Mouse (Mus musculus) cerebellum, adult 9-10 months (tissue): ENCODE data around the gene Btg2.

Experiments used
- DNase-seq: peaks from one replicate; pipeline ENCODE4 v3.0.0; 2022

Gene Btg2

DNA sequence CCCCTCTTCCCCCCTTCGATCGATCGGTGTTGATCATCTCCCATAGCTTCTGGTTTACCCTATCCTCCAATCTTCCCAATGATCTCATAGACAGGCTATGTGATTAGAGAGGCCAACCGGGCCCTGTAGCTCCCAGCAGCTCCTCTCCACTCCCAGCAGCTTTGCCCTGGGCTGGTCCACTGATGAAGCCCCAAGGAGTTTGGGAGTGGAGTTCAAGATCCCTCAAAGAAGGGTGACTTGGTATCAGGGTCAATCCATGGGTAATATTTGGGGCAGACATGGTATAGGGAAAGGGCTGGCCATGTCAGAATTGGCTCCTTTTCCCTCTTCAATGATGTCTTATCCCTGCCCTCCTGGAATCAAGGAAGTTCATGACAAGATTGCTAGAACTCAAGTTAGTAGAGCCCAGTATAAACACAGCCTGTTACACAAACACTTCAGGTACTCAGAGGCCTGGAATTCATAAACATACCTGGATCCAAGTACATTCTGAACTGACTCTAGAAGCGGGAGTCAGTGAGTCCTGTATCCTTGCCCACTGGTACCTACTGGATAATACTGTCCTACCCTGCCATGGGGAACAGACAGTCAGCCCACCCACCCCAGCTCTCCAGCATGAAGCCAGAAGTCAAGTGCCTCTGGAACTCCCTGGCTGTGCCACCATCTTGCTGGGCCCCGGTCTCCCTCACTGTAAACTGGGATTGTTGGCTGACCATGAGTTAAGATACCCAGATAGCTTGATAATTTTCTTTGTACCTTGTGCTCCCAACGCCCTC is 18.3 kb upstream of the Btg2 start:
- no peak for DNase-seq

DNA sequence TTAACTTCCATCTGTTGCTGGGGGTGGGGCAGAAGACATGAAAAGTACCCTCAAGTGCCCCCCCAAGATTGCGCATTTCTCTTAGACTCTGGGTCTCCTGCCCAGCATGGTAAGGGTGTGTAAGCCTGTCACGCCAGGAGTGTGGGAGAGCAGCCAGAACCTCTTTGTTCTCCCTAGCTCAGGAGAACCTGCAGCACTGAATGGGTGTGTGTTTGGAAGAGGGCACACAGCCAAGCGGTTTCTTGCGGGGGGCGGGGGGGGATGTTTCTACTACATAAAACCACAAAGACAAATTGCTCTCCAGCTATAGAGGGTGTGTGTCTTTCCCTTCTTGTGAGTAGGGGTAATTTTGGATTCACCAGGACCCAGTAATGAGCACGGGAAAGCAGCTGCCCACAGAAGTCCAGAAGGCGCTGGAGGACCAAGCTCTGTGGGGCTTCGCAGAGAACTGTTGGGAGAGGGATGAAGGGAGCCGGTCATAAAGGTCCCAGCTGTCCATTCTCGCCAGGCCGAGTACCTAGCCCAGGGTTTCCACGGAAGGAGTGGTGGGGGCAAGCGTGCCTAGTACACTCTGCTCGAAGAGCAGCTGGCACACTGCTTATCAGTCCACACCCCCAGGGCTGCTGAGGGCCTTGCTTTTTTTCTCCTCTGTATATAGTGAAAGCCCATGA is 17.5 kb upstream of the Btg2 start:
- DNase-seq: peak; percentile 48

DNA sequence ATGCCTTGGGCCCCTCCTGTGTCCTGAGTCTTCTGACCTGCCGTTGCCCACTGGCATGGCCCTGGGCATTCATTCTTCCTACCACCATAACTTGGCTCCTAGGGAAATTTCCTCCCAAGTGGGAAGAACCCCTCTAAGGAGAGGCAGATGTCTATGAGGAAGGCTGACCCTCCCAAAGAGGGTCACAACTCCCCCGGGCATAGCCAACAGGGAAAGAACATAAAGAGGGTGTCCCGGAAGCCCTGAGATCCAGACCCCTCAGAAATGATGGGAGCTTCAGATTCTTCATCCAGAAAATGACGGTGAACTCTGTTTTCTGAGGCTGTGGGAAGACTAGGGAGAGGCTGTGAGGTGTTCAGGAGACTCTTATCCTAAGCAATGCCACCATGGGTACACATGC is 16.8 kb upstream of the Btg2 start:
- no peak for DNase-seq

DNA sequence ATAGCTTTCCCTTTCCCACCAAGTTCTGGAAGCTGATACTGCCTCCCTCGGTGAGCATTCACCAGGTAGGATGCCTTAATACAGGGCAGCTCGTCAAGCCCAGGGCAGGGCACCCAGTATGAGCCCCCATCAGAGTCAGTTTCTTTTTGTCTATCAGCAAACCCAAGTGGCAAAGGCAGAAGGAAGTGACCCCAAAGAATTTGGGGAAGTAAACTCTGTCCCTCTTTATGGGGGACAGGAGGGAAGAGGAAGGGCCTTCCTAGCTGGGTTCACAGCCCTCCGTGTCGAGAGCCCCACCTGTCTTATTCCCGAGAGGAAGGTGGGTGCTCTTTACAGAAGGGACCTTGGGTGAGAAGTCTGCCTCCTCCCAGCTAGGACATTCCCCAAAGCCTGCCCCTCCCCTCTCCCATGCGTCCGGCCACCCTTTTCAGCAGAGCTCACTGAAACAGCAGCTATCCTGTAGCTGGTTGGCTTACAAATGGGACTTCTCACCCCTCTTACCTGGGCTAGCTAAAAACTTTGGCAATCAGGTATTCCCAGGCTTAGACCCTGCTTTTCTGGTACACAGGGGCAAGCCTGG is 16.2 kb upstream of the Btg2 start:
- DNase-seq: no peak

DNA sequence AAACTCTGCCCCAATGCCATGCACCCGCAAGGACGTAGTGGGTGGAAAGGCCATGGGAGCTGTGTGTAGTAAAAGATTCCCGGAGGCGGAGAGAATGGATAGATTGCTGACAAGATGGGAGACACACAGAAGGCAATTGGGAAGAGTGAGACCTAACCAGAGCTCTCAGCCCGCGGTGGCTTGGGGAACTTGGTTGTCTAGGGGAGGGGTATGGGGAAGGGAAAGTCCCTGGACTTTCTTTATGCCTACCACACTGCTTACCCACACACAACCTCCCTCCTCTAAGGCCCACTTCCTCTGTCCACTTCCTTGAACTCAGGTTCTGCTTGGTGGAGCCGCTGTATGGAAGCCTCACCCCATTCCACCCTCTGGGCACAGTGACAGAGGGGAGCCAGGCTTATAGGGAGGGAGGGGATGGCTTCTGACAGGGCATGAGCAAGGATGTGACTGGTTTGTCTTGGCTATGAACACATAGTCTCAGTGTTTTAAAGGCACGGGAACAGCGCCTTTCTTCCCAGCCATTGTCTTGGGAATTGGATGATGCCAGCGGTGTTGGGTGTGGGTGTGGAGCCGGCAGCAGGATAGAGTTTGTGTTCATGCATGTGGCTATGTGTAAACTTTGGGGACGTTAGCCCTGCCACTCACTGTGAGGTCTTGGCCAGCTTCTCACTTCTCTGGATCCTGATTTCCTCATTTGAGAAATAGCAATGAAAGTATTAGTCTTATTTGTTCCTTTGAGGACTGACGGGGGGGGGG is 15.0 kb upstream of the Btg2 start:
- peak; percentile 61 for DNase-seq

DNA sequence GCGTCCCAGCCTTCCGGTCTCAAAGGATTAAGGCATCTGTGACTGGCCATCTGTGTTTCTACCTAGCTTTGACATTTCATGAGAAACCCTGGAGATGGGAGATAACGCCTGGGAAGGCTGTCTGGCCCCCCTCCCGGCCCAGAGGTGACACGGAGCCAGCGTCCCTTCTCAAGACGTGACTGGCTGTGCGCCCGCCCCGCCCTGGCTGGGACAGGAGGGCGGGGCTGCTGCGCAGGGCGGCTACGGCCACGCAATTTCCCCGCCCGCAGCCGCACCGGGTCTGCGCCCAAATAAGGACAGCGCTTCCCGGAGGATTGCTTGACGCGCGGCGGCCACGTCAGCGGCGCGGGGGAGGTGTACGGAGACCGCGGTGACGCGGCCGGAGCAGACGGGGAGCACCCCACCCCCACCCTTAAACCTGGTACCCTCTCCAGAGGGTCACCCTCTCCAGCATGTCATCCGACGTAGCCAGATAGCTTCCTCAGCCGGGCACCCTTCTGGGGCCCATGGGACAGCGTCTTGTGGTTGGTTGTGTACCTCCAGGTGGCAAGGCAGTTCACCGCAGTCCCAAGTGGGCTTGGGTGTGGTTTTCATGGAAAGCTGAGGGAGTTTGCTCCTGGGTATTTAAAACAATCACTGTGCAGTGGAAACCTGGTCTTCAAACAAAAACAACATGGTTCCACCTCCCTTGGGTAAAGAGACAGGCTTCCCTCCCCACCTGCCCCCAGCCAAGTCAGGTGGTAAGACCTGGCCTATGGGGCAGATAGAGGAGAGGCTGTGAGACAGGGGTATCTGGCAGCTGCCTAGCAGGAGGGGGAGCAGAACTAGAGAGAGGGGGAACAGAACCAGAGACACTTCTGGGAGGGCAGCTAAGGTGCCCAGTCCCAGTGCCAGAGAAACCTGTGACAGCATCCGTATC is 14.2 kb upstream of the Btg2 start:
- DNase-seq: peak; percentile 92

DNA sequence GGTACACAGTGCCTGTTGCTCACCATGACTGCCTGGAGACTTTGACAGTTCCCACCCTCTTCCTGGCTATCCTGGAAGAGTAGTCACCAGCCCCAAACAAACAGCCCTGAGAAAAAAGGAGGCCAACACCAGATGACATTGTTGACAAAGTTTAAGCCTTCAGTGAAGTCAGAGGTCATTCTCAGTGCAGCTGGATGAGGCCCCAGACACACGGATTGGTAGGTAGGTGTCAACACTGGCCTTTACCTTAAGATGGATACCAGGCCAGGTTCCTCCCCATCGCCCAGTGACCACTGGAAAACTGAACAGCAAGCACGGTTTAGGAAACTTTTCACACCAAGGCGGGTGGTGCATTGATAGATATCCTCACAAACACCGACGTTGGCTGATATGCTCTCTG is 13.4 kb upstream of the Btg2 start:
- no peak for DNase-seq

DNA sequence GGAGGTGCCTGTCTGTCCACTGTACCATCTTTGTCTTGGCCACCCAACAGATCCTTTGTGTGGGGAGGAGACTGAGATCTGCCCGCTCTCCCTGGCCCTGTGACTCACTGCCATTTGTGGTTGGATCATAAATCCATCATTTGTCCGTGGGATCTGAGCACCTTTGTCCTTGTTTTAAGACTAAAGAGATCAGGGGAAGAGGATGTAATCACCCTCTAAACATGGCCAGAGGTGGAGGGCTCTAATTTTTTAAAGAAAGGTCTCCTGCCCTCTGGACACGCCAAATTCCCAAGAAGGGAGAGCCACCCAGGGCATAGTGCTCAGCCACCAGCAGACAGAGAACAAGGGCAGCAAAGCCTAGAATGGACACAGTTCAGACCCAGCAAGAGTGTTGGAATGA is 12.9 kb upstream of the Btg2 start:
- peak; percentile 39 for DNase-seq

DNA sequence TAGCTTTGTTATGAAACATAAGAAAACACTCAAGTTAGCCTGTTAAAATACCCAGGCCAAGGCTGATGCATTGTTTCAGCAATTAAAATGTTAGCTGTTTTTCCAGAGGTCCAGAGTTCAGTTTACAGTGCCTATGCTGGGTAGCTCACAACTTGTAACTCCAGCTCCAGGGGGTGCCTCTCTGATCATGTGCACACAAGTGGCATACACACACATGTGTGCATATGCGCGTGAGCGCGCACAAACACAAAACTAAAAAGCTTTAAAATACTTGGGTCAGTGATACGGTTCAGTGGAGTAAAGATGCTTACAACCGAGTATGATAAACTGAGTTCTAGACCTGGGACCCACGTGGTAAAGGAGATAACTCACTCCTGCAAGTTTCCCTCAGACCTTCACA is 10.2 kb upstream of the Btg2 start:
- no peak for DNase-seq

DNA sequence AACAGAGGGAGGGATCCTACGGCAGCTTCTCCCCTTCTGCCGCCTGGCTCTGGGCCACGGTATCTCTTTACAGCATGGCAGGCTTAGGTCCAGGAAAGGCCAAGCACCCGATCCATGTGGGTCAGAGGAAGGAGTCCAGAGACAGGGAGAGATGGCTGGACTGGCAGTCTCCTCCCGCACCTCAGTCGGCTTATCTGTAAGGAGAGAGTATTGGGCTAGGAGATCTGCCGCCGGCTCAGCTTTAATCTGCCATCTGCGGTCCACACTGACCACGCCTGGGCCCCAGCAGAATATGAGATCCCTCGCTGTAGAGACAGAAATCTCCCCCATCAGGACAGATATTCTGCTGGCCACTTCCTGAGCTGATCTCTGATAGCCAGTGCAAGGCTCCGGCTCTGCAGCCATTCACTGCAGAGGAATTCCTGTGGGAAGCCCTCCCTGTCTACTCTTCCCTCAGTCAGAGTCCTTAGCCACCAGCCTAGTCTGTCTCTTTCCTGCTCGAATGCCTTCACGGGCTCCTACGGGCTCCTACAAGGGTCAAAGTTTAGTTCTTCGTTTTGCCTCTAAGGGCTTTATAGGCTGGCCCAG is 8.0 kb upstream of the Btg2 start:
- peak; percentile 75 for DNase-seq

DNA sequence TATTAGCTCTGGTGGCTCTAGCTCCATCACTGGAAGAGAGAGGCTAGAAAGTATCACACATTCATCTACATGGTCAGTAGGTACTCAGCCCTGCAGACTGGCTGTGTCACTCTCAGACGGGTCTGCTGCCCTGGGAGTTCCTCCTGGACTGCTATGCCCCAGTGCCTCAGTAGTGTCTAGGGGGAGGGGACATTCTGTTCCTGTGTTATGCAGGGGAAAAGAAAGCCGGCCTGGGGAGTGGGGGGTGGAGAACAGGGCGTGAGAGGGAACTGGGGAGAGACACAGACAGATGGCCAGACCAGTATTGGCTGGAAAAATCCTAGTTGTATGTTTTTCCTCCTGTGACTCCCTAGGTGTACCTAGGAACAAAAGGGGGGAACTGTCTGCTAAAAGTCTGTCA is 7.1 kb upstream of the Btg2 start:
- peak; percentile 33 for DNase-seq

DNA sequence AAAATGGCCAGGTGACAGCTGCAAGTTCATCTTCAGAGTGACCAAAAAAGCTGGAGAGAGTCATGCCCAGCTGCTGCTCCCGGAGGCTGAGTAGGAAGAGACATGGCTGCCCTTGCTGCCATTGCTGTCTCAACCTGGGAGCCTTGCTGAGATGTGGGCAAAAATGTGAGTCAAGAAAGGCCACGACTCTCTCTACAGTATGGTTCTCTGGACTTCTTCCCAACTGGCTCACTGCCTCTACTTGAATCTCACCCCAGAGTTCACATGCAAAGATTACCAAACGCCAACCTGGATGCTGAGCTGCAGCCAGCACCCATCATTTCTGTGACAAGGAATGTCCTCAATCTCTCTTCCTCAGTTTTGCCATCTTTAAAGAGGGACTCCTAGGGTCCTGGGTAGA is 5.2 kb upstream of the Btg2 start:
- peak; percentile 63 for DNase-seq

DNA sequence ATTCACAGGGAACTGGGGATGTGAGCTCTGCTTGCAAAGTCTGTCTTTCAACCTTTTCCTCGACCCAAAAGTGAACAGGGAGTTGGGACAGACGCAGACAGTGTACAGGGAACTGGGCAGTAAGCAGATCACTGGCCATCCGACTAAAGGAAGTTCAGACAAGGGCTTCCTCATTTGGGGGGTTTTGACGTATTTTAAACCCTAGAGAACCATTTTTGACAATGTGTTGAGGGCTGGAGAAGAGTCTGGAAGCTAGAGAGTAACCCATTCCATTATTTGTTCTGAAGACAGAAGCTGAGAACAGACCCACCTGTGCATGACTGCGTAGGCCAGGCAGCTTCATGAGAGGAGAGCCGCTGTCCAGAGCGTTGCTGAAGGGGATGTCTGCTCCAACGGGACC is 4.8 kb upstream of the Btg2 start:
- no peak for DNase-seq

DNA sequence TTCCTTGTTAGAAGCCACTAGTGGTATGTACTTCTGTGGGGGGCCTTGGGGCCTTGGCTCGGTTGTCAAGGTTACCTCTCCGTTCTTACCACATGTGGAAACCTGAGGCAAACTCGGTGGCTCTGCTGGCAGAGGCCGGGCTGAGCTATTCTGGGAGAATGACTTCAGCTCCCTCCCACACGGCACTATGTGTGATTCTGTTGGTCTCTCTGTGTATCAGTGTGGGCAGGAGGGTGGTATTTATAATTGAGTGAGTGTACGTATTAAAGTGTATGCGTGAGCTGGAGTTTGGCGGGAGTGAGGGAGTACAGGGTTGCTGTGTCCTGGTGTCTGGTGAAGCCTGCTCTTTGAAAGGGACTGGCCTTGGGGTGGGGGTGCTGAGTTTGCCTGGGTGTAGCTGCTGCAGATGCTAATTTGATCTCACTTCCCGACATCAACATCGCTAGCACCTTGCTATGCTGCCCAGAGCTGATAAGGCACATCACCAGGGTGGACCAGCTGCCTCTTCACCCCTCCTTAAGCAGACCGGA is 4.1 kb upstream of the Btg2 start:
- DNase-seq: peak; percentile 38

DNA sequence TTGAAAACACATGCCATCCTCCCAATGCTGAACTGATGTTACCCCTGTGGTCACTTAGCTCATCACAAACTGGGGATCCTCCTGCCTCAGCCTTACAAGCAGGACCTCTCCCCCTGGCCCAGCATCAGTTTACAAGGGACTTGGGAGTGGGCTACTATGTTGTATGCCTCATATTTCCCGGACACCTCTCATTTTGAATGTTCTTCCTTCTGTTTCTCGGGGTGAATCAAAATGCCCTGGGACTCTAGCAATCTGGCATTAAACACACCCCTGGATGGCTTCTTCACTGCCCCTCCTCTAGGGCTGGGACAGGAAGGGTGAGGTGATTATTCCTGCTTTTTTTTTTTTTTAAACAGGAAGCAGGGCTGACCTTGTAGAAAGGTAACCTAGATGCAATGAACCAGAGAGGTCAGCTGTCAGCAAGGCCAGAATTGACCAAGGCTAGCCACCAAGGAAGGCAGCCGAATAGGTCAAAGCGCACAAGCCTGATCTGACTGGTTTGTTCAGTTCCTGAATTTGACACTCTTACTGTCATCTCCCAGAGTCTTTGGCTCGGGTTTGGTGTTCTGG is 2.0 kb upstream of the Btg2 start:
- DNase-seq: peak; percentile 41

DNA sequence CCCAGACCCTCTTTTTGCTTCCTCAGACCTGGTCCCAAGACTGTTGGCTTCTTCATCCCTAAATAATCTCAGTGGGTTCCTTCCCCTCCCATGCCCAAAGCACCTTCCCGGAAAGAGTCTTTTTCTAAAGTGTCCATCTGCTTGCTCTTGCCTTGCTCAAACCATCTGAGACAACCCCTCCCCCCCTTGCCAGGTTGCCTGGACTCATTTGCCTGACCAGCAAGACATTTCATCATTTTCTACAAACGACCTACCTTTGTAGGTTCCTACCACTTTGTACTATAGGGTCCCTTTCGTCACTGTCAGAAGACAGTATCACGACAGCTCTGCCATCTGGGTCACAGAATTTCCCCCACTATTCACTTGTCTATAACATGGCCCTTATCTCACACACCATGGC is 1.5 kb upstream of the Btg2 start:
- DNase-seq: peak; percentile 67

DNA sequence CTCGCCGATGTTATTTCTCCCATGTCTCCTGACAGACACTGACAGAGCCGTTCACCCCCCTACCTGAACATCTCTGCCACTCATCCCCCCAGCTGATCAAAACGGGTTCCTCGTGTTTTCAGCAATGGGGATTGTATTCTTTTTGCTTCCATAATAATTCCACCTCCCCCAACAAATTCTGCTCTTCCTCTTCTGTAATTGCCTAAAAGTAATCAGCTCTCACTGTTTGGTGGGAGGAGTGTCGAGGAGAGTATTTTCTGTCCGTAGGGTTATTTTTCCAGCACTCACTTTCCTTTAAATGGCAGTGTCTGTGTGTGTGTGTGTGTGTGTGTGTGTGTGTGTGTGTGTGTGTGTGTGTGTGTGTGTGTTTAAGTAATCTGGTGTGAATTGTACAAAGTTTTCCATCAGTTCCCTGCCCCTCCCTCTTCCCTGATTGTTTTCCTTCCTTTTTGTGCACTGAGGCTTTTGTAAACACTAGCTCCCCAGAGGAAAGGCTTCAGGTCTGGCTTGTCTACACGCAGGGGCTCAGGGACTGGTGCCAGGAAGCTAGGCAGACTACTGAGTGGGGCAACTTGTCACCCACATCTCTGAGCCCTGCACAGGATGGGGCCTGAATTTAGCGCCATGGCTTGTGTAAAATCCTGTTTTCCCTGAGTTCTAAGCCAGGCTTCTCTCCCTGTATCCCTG is 700 bp upstream of the Btg2 start:
- DNase-seq: peak; percentile 76

DNA sequence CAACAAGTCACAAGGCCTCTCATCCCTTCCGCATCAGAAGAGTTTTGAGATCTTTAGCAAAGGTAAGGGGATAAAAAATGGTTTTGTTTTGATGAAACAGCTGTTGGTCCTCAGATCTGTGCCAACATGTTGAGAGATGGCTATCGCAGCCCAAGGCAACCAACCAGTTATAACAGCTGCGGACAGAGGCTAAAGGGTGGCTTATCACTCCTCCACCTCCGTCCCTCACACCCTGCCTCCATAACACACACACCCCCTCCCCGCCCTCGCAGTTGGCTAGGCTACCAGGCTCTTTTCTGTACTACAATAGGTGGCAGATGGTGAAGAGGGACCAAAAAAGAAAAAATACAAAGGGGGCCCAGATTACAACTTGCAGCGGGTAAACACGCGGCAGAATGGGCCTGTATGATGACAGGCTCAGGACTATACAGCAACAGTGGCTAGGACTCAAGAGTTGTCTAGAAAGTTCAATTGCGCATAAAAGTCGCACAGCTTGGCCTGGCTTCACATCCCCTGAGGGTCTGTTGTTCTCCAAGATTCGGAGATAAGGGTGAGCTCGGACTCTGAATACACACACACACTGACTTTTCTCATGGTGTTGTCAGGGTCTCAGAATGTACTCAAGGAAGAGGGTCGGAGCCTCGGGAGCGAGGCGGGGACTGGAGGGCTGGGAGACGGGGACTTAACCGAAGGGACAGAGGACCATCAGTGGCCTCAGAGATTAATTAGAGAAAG is 692 bp downstream of the Btg2 start:
- peak; percentile 78 for DNase-seq

DNA sequence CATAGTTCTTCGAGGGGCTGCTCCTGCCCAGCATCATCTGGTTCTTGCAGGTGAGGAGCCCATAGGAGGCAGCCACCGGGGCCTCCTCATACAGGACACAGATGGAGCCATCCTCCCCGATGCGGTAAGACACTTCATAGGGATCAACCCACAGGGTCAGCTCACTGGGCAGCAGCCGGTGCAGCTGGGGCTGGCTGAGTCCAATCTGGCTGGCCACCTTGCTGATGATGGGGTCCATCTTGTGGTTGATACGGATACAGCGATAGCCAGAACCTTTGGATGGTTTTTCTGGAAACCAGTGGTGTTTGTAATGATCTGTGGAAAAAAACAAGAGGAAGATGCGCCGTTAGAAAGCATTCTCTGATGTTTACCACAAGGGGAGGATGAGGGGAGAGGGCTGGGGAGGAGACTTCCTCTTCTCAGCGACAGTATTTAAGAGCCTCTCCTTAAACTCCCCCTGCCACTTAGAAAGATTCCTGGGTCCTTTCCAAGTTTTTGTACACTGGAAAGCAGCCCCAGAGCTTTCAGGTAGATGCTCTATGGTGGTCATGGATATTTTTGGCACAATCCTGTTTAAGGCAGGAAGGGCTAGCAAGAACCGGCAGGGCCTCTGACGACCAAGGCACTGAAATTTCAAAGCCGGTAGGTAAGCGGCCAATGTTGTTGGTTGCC is 1.4 kb downstream of the Btg2 start:
- peak; percentile 75 for DNase-seq

DNA sequence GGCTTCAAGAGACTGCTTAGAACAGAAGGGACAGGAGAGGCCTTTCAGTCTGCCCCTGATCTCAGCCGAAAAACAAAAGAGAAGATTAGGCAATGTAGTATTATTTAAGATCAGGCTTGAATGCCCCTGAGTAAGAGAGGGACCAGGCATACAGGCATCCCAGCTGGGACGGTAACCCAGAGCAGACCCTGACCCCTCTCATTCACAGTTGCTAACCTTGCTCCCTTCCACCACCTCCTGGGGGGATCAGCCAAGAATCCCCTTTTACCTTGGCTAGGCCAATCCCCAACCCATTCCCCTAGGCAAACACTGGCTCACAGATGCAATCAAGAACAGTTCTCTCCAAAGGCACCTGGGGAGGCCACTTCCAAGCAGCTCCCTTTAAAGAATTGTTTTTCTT is 2.1 kb downstream of the Btg2 start:
- peak; percentile 46 for DNase-seq
